Mouse (Mus musculus): Measurements from ENCODE around the gene Tmem97. TPM values are rescaled to one million over a fixed set of nuclear protein-coding genes. Genes with fewer than 3 reads are reported as not detected.
"Not testable (repeated sequence)": the region's sequence is repeated elsewhere in the genome, so short reads cannot be mapped to it uniquely, and the experiment has no call there.

Tmem97 gene
- polyA plus RNA-seq (2012; rRNA removed) = 34.4 and 41.9 TPM in 2 replicates

- Histone ChIP-seq H3K27ac (ENCODE audit: insufficient read depth, low read depth, low read length) (no peak within 1 kb of the TSS), H3K4me3 (ENCODE audit: insufficient read depth, low read depth, low read length) (peak within 1 kb of the TSS; percentile 86), H3K36me3 (ENCODE audit: control insufficient read depth, insufficient read depth, low read length) (no peaks in the 10 kb centered on the region), H3K4me1 (ENCODE audit: control insufficient read depth, insufficient read depth, low read length) (peaks cover 11% of the 10 kb centered on the region; the same call in 1 of the 2 replicates), H3K27me3 (replicated peaks; ENCODE audit: control insufficient read depth, insufficient read depth, low read length) (no peaks in the 10 kb centered on the region)
- under 1% methylated on average over 60 of the region's 60 CpGs for WGBS
- peak; percentile 98 for DNase-seq
- peak; percentile 48 for TF ChIP-seq POLR2A (IDR thresholded peaks at IDR 0.05; ENCODE audit: low read depth, low read length)
- TF ChIP-seq CTCF (conservative IDR thresholded peaks at IDR 0.05; ENCODE audit: insufficient read depth, insufficient read length, low read depth, low read length) = no peak
Measured at GRCm38 (mm10) chr11:78550168-78551058, at the start of gene Tmem97. Tmem97 (minus strand) TSS chr11:78550777.

DNA sequence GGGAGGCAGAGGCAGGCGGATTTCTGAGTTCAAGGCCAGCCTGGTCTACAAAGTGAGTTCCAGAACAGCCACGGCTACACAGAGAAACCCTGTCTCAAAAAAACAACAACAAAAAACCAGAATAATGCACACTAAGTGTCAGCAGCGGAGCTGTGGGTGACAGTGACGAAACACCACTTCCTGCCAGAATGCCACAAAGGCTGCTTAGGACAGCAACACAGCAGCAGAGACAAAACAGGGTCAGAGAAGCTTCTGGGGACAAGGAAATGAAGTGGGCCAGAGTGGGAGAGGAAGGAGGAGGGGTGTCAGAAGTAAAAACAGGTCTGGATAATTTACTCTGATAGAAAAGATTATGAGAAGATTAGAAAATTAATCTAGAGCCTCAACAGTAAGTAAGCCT is 49.5 kb upstream of the Tmem97 start:
- Histone ChIP-seq H3K4me1 (ENCODE audit: control insufficient read depth, insufficient read depth, low read length) (peaks cover 4% of the 10 kb centered on the region; the same call in 1 of the 2 replicates), H3K4me3 (ENCODE audit: insufficient read depth, low read depth, low read length) (no peak overlapping the region), H3K27ac (ENCODE audit: insufficient read depth, low read depth, low read length) (no peak overlapping the region), H3K27me3 (replicated peaks; ENCODE audit: control insufficient read depth, insufficient read depth, low read length) (no peaks in the 10 kb centered on the region), H3K36me3 (ENCODE audit: control insufficient read depth, insufficient read depth, low read length) (no peaks in the 10 kb centered on the region)
- WGBS = 65% methylated on average over 4 of the region's 4 CpGs
- peak; percentile 43 for DNase-seq
- no peak for TF ChIP-seq CTCF (conservative IDR thresholded peaks at IDR 0.05; ENCODE audit: insufficient read depth, insufficient read length, low read depth, low read length)
- TF ChIP-seq POLR2A (IDR thresholded peaks at IDR 0.05; ENCODE audit: low read depth, low read length) = no peak

DNA sequence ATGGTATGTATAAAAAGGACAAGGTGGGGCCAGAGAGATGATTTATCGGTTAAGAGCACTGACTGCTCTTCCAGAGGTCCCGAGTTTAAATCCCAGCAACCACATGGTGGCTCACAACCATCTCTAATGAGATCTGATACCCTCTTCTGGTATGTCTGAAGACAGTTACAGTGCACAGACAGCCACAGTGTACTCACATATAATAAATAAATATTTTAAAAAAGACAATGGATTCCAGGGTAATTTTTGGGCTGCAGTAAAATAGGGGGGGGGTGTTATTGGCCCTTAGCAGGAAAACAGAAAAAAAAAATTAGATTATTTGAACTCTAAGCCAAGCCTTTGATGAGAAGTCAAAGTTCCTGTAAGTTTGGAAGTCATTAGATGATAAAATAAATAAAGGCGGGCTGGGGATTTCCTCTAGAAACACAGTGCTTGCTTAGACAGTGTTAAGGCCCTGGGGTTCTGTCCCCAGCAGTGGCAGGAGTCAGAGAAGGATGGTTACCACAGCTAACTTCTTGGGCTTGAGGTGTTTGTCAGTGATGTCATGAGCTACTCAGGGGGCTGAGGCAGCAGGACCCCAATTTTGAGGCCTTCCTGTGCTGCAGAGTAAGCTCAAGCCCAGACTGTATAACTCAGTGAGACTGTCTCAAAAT is 48.3 kb upstream of the Tmem97 start:
- no peak for TF ChIP-seq POLR2A (IDR thresholded peaks at IDR 0.05; ENCODE audit: low read depth, low read length)
- DNase-seq = no peak
- Histone ChIP-seq H3K27ac (ENCODE audit: insufficient read depth, low read depth, low read length) (no peak overlapping the region), H3K36me3 (ENCODE audit: control insufficient read depth, insufficient read depth, low read length) (no peaks in the 10 kb centered on the region), H3K4me1 (ENCODE audit: control insufficient read depth, insufficient read depth, low read length) (peaks cover 4% of the 10 kb centered on the region; the same call in 1 of the 2 replicates), H3K4me3 (ENCODE audit: insufficient read depth, low read depth, low read length) (no peak overlapping the region), H3K27me3 (replicated peaks; ENCODE audit: control insufficient read depth, insufficient read depth, low read length) (no peaks in the 10 kb centered on the region)
- 68% methylated on average over 3 of the region's 3 CpGs for WGBS

DNA sequence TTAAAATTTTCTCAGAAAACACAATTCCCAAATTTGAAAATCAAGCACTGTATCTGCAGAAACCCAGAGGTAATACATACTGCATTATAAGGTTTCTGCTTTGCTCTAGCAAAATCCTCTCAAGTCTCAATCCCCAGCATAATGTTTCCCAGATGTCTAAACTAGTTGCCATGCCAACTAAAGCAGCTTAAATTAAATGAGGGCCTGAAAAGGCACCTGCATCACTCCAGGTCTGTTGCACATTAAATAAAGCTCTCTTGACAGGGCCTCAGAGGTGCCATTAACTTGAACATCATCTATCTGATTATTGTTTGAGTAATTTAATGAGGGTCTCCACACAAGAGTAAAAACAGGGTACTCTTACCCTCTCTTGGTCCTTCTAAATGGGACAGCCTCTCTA is 46.2 kb upstream of the Tmem97 start:
- no peak for DNase-seq
- H3K4me3 ChIP-seq (ENCODE audit: insufficient read depth, low read depth, low read length) = no peak overlapping the region
- no peak overlapping the region for H3K27ac ChIP-seq (ENCODE audit: insufficient read depth, low read depth, low read length)
- H3K4me1 ChIP-seq (ENCODE audit: control insufficient read depth, insufficient read depth, low read length) = peaks cover 4% of the 10 kb centered on the region; the same call in 1 of the 2 replicates
- no peak for TF ChIP-seq CTCF (conservative IDR thresholded peaks at IDR 0.05; ENCODE audit: insufficient read depth, insufficient read length, low read depth, low read length)
- no peak for TF ChIP-seq POLR2A (IDR thresholded peaks at IDR 0.05; ENCODE audit: low read depth, low read length)
- no peaks in the 10 kb centered on the region for H3K36me3 ChIP-seq (ENCODE audit: control insufficient read depth, insufficient read depth, low read length)
- H3K27me3 ChIP-seq (replicated peaks; ENCODE audit: control insufficient read depth, insufficient read depth, low read length) = no peaks in the 10 kb centered on the region

DNA sequence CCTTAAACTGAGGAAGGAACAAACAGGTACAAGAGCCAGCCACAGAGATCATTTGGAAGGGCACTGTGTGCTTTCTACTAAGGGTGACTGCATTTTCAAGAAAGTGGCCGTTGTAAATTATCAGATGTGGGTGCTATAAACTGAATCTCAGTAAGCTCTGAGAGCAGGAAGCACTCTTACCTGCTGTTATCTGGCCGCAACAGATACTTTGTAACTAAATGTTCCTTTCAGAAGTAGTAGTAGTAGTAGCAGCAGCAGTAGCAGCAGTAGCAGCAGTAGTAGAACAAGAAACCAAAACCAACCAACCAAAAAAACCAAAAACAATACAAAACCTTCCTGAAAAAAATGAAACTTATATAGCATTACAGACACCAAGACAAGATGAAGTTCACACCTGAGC is 45.2 kb upstream of the Tmem97 start:
- Histone ChIP-seq H3K36me3 (ENCODE audit: control insufficient read depth, insufficient read depth, low read length) (no peaks in the 10 kb centered on the region), H3K27ac (ENCODE audit: insufficient read depth, low read depth, low read length) (no peak overlapping the region), H3K4me3 (ENCODE audit: insufficient read depth, low read depth, low read length) (no peak overlapping the region), H3K27me3 (replicated peaks; ENCODE audit: control insufficient read depth, insufficient read depth, low read length) (no peaks in the 10 kb centered on the region), H3K4me1 (ENCODE audit: control insufficient read depth, insufficient read depth, low read length) (0 out of 2 replicates have a peak, but pooled peaks cover 2% of the 10 kb centered on the region)
- 90% methylated on average over 2 of the region's 2 CpGs for WGBS
- DNase-seq = no peak
- no peak for TF ChIP-seq POLR2A (IDR thresholded peaks at IDR 0.05; ENCODE audit: low read depth, low read length)
- TF ChIP-seq CTCF (conservative IDR thresholded peaks at IDR 0.05; ENCODE audit: insufficient read depth, insufficient read length, low read depth, low read length) = no peak

GRCm38 (mm10) chr11:78594271-78594964 is 43.8 kb upstream of the Tmem97 start:
- Histone ChIP-seq H3K27ac (ENCODE audit: insufficient read depth, low read depth, low read length) (no peak overlapping the region), H3K36me3 (ENCODE audit: control insufficient read depth, insufficient read depth, low read length) (no peaks in the 10 kb centered on the region), H3K4me3 (ENCODE audit: insufficient read depth, low read depth, low read length) (no peak overlapping the region), H3K27me3 (replicated peaks; ENCODE audit: control insufficient read depth, insufficient read depth, low read length) (no peaks in the 10 kb centered on the region), H3K4me1 (ENCODE audit: control insufficient read depth, insufficient read depth, low read length) (no peaks in the 10 kb centered on the region)
- TF ChIP-seq CTCF (conservative IDR thresholded peaks at IDR 0.05; ENCODE audit: insufficient read depth, insufficient read length, low read depth, low read length) (no peak), POLR2A (IDR thresholded peaks at IDR 0.05; ENCODE audit: low read depth, low read length) (no peak)
- no peak for DNase-seq
- 88% methylated on average over 6 of the region's 6 CpGs for WGBS

GRCm38 (mm10) chr11:78587677-78588076 is 37.1 kb upstream of the Tmem97 start:
- not testable (repeated sequence) for H3K4me3 ChIP-seq (ENCODE audit: insufficient read depth, low read depth, low read length); H3K4me1 ChIP-seq (ENCODE audit: control insufficient read depth, insufficient read depth, low read length); H3K27me3 ChIP-seq (replicated peaks; ENCODE audit: control insufficient read depth, insufficient read depth, low read length); H3K27ac ChIP-seq (ENCODE audit: insufficient read depth, low read depth, low read length); H3K36me3 ChIP-seq (ENCODE audit: control insufficient read depth, insufficient read depth, low read length); DNase-seq
- 100% methylated on average over 1 of the region's 1 CpGs for WGBS
